Comparison of ENCODE assay signal across 13 mouse cellular contexts in the genomic region with DNA sequence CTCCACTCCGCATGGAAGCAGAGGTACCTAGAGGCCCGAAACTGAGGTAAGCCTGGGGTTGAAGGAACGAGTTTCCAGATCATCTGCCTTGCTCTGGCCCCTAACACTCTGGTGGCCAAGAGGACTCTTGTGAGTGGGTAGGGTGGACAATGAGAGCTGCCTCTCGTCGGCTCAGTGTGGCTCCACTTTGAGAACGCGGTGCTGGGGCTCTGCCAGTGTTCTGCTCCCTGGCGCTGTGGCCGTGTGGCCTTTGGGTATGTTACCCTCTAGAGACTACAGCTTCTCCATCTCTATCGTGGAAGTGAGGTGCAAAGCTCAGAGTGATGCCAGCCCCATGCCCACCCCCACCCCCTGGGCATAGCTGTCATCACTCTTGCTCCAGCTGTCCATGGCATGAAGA. TPM values are rescaled to one million over a fixed set of nuclear protein-coding genes. Genes with fewer than 3 reads are reported as not detected.
DNase-seq lines count a peak whose midpoint lies in the region; ATAC-seq and TF ChIP-seq lines count a peak whose summit lies in the region.
"Had no signal": no experiment of that assay in that cellular context is flagged by ENCODE, and none has a peak within 500 bp of the region (broad histone marks: within the 10 kb centered on the region; RNA-seq: fewer than 3 reads in every experiment).

No protein-coding gene starts in this region.

- no peak for TF ChIP-seq POLR2A in lung, adult 2 months (IDR thresholded peaks at IDR 0.05; ENCODE audit: borderline replicate concordance, extremely low read depth, low read depth, low read length)

- 0 out of 2 replicates have a peak, but pooled peaks have one; percentile 35 for ATAC-seq in heart, embryonic 16.5 days (replicated peaks; ENCODE audit: extremely low read depth, insufficient read depth, low FRiP score)
- ATAC-seq in lung, embryonic 16.5 days (ENCODE audit: low read depth), result peak; percentile 7; the same call in 1 of the 2 replicates
- no peak for ATAC-seq in forebrain, embryonic 16.5 days

- no peak overlapping the region for H3K9ac ChIP-seq in heart, embryonic 16.5 days (ENCODE audit: low read length)
- no peak overlapping the region for H3K9ac ChIP-seq in lung, embryonic 16.5 days (ENCODE audit: low read length)
- no peak overlapping the region for H3K9ac ChIP-seq in forebrain, embryonic 16.5 days (replicated peaks; ENCODE audit: low read depth, low read length)

- no peak overlapping the region for H3K27ac ChIP-seq in heart, embryonic 16.5 days (ENCODE audit: low read length)
- peak overlapping the region; percentile 70 for H3K27ac ChIP-seq in lung, embryonic 16.5 days (ENCODE audit: low read length)
- H3K27ac ChIP-seq in brown adipose tissue, adult 24 weeks (replicated peaks; ENCODE audit: low read depth, low read length), result peak overlapping the region; percentile 24; the same call in 1 of the 2 replicates
- H3K27ac ChIP-seq in forebrain, embryonic 16.5 days (ENCODE audit: low read length), result no peak overlapping the region
- H3K27ac ChIP-seq: left cerebral cortex, adult 2 months had no signal

- H3K4me2 ChIP-seq in heart, embryonic 16.5 days (ENCODE audit: low read depth, low read length), result no peak overlapping the region
- H3K4me2 ChIP-seq in lung, embryonic 16.5 days (ENCODE audit: low read depth, low read length), result 0 out of 2 replicates have a peak overlapping the region, but pooled peaks have one; percentile 3
- no peak overlapping the region for H3K4me2 ChIP-seq in forebrain, embryonic 16.5 days (ENCODE audit: low read length)

- 56% methylated on average over 10 of the region's 10 CpGs for WGBS in heart, embryonic 16.5 days
- WGBS in lung, embryonic 16.5 days, result 50% methylated on average over 10 of the region's 10 CpGs
- 36% methylated on average over 10 of the region's 10 CpGs for WGBS in lung, adult 2 months
- WGBS in forebrain, embryonic 16.5 days, result 64% methylated on average over 10 of the region's 10 CpGs

- peaks cover 9% of the 10 kb centered on the region for H3K4me1 ChIP-seq in heart, embryonic 16.5 days (ENCODE audit: control insufficient read depth, insufficient read depth, low read length)
- peaks cover 11% of the 10 kb centered on the region for H3K4me1 ChIP-seq in lung, embryonic 16.5 days (replicated peaks; ENCODE audit: control insufficient read depth, insufficient read depth, low read length)
- H3K4me1 ChIP-seq in lung, adult 2 months (ENCODE audit: control insufficient read depth, insufficient read depth, low read length), result 0 out of 2 replicates have a peak, but pooled peaks cover 2% of the 10 kb centered on the region
- H3K4me1 ChIP-seq in brown adipose tissue, adult 24 weeks (ENCODE audit: control insufficient read depth, insufficient read depth, insufficient read length, low read length), result peaks cover 8% of the 10 kb centered on the region; the same call in 1 of the 2 replicates
- no peaks in the 10 kb centered on the region; the same call in 1 of the 2 replicates for H3K4me1 ChIP-seq in forebrain, embryonic 16.5 days (replicated peaks; ENCODE audit: control insufficient read depth, insufficient read depth, low read length)

- no peaks in the 10 kb centered on the region for H3K9me3 ChIP-seq in heart, embryonic 16.5 days (replicated peaks; ENCODE audit: control insufficient read depth, low read length)
- no peaks in the 10 kb centered on the region for H3K9me3 ChIP-seq in lung, embryonic 16.5 days (ENCODE audit: control insufficient read depth, low read length)
- H3K9me3 ChIP-seq in forebrain, embryonic 16.5 days (ENCODE audit: control insufficient read depth, low read length), result no peaks in the 10 kb centered on the region

- no peak for DNase-seq in heart, postnatal 14 days
- no peak for DNase-seq in lung, adult 2 months
- DNase-seq in lung, postnatal 10 days, result peak; percentile 33
- no peak for DNase-seq in embryo, embryonic 9.5 days (ENCODE audit: extremely low spot score)
- DNase-seq: kidney, adult 8-10 months; thymus, postnatal 25 days had no signal

- no peak for TF ChIP-seq CTCF in lung, adult 2 months (IDR thresholded peaks at IDR 0.05; ENCODE audit: insufficient read depth, low read length)

- H3K4me3 ChIP-seq in heart, embryonic 16.5 days (ENCODE audit: low read length), result no peak overlapping the region
- no peak overlapping the region for H3K4me3 ChIP-seq in lung, embryonic 16.5 days (ENCODE audit: low read length)
- H3K4me3 ChIP-seq in lung, adult 2 months (replicated peaks; ENCODE audit: extremely low read depth, low read depth, low read length), result no peak overlapping the region
- H3K4me3 ChIP-seq in brown adipose tissue, adult 24 weeks (ENCODE audit: insufficient read depth, low read depth, low read length), result no peak overlapping the region
- no peak overlapping the region for H3K4me3 ChIP-seq in forebrain, embryonic 16.5 days (replicated peaks; ENCODE audit: low read length)
- H3K4me3 ChIP-seq: erythroblast, embryonic 14.5 days; left cerebral cortex, adult 2 months had no signal

- intact Hi-C loops in heart, postnatal 14 days (cut with DNase I), result no loop called here

- H3K27me3 ChIP-seq in heart, embryonic 16.5 days (ENCODE audit: control insufficient read depth, insufficient read depth, low read length), result no peaks in the 10 kb centered on the region
- H3K27me3 ChIP-seq in lung, embryonic 16.5 days (ENCODE audit: control insufficient read depth, insufficient read depth, low read depth, low read length), result no peaks in the 10 kb centered on the region
- H3K27me3 ChIP-seq in forebrain, embryonic 16.5 days (replicated peaks; ENCODE audit: control insufficient read depth, insufficient read depth, low read length), result no peaks in the 10 kb centered on the region

- no peaks in the 10 kb centered on the region for H3K36me3 ChIP-seq in heart, embryonic 16.5 days (ENCODE audit: control insufficient read depth, insufficient read depth)
- H3K36me3 ChIP-seq in lung, embryonic 16.5 days (ENCODE audit: control insufficient read depth, insufficient read depth, low read length), result no peaks in the 10 kb centered on the region
- H3K36me3 ChIP-seq in forebrain, embryonic 16.5 days (ENCODE audit: control insufficient read depth, insufficient read depth), result no peaks in the 10 kb centered on the region

RNA-seq across cellular contexts. Expression of a gene that starts 0.4 kb away (rescaled TPM):
- 11.9 and 13.4 TPM in 2 replicates for polyA plus RNA-seq in heart, embryonic 16.5 days (2015; fragmentation: Nextera tagmentation; extraction: Ambion mirVana)
- total RNA-seq in heart, postnatal 14 days (2021), result 10 to 100 TPM; 27.0 to 28.9 TPM
- 23.3 and 24.1 TPM in 2 replicates for polyA plus RNA-seq in lung, embryonic 16.5 days (2015; fragmentation: Nextera tagmentation; extraction: Ambion mirVana)
- polyA plus RNA-seq in lung, adult 2 months (2012; rRNA removed), result 46.7 and 49.9 TPM in 2 replicates
- 2.3 and 5.7 TPM in 2 replicates for polyA plus RNA-seq in brown adipose tissue, adult 24 weeks (2012; ENCODE audit: insufficient read depth, insufficient read length, missing spikeins)
- polyA plus RNA-seq in forebrain, embryonic 16.5 days (2015; fragmentation: Nextera tagmentation; extraction: Ambion mirVana), result 11.7 and 13.2 TPM in 2 replicates

RNA-seq across cellular contexts. Expression of a gene that starts 33.5 kb away (rescaled TPM):
- polyA plus RNA-seq in heart, embryonic 16.5 days (2015; fragmentation: Nextera tagmentation; extraction: Ambion mirVana), result 17.1 and 17.8 TPM in 2 replicates
- total RNA-seq in heart, postnatal 14 days (2021), result 10 to 100 TPM; 10.5 to 10.9 TPM
- 21.4 and 22.7 TPM in 2 replicates for polyA plus RNA-seq in lung, embryonic 16.5 days (2015; fragmentation: Nextera tagmentation; extraction: Ambion mirVana)
- 16.7 and 18.2 TPM in 2 replicates for polyA plus RNA-seq in lung, adult 2 months (2012; rRNA removed)
- 5.0 and 5.3 TPM in 2 replicates for polyA plus RNA-seq in brown adipose tissue, adult 24 weeks (2012; ENCODE audit: insufficient read depth, insufficient read length, missing spikeins)
- polyA plus RNA-seq in forebrain, embryonic 16.5 days (2015; fragmentation: Nextera tagmentation; extraction: Ambion mirVana), result 25.1 and 27.7 TPM in 2 replicates

RNA-seq across cellular contexts. Expression of a gene that starts 34.3 kb away (rescaled TPM):
- 0.29 and 0.39 TPM in 2 replicates for polyA plus RNA-seq in heart, embryonic 16.5 days (2015; fragmentation: Nextera tagmentation; extraction: Ambion mirVana)
- total RNA-seq in heart, postnatal 14 days (2021), result under 1 TPM in 1 of 2 experiments, not detected in 1; 0.07 TPM
- polyA plus RNA-seq in lung, embryonic 16.5 days (2015; fragmentation: Nextera tagmentation; extraction: Ambion mirVana), result 0.59 and 0.74 TPM in 2 replicates
- 0.08 TPM in 1 of 2 replicates, not detected in the other for polyA plus RNA-seq in lung, adult 2 months (2012; rRNA removed)
- polyA plus RNA-seq in brown adipose tissue, adult 24 weeks (2012; ENCODE audit: insufficient read depth, insufficient read length, missing spikeins), result not detected in 2 replicates
- 0.97 and 1.6 TPM in 2 replicates for polyA plus RNA-seq in forebrain, embryonic 16.5 days (2015; fragmentation: Nextera tagmentation; extraction: Ambion mirVana)
- polyA plus RNA-seq: erythroblast, embryonic 14.5 days had no signal

RNA-seq across cellular contexts. Expression of a gene that starts 43.1 kb away (rescaled TPM):
- polyA plus RNA-seq in heart, embryonic 16.5 days (2015; fragmentation: Nextera tagmentation; extraction: Ambion mirVana), result 0.77 and 1.4 TPM in 2 replicates
- total RNA-seq in heart, postnatal 14 days (2021), result 1 to 10 TPM; 4.0 to 6.7 TPM
- 1.6 and 2.4 TPM in 2 replicates for polyA plus RNA-seq in lung, embryonic 16.5 days (2015; fragmentation: Nextera tagmentation; extraction: Ambion mirVana)
- 8.1 and 12.7 TPM in 2 replicates for polyA plus RNA-seq in lung, adult 2 months (2012; rRNA removed)
- 1.9 TPM in 1 of 2 replicates, not detected in the other for polyA plus RNA-seq in brown adipose tissue, adult 24 weeks (2012; ENCODE audit: insufficient read depth, insufficient read length, missing spikeins)
- 0.97 and 1.5 TPM in 2 replicates for polyA plus RNA-seq in forebrain, embryonic 16.5 days (2015; fragmentation: Nextera tagmentation; extraction: Ambion mirVana)
- total RNA-seq: megakaryocyte-erythroid progenitor cell, adult 5-6 weeks had no signal

RNA-seq across cellular contexts. Expression of a gene that starts 45.2 kb away (rescaled TPM):
- 13.5 and 14.5 TPM in 2 replicates for polyA plus RNA-seq in heart, embryonic 16.5 days (2015; fragmentation: Nextera tagmentation; extraction: Ambion mirVana)
- total RNA-seq in heart, postnatal 14 days (2021), result 1 to 10 TPM; 4.7 to 7.5 TPM
- 17.5 and 20.6 TPM in 2 replicates for polyA plus RNA-seq in lung, embryonic 16.5 days (2015; fragmentation: Nextera tagmentation; extraction: Ambion mirVana)
- polyA plus RNA-seq in lung, adult 2 months (2012; rRNA removed), result 15.9 and 21.6 TPM in 2 replicates
- 1.8 and 3.2 TPM in 2 replicates for polyA plus RNA-seq in brown adipose tissue, adult 24 weeks (2012; ENCODE audit: insufficient read depth, insufficient read length, missing spikeins)
- 23.4 and 25.4 TPM in 2 replicates for polyA plus RNA-seq in forebrain, embryonic 16.5 days (2015; fragmentation: Nextera tagmentation; extraction: Ambion mirVana)

Comparison
In these comparisons a context has a peak if more than half of its experiments do, and no peak if none do; other contexts are left out.
1. H3K27ac ChIP-seq: peak in lung, embryonic 16.5 days (single experiment) and brown adipose tissue, adult 24 weeks (single experiment); none in heart, embryonic 16.5 days (single experiment) and forebrain, embryonic 16.5 days (single experiment).